Mouse (Mus musculus): Measurements from ENCODE around the gene Lrrn4. TPM values are rescaled to one million over a fixed set of nuclear protein-coding genes. Genes with fewer than 3 reads are reported as not detected.
A peak's percentile ranks its signal among the peaks of the same experiment; 100 is the strongest.

Gene Lrrn4
- polyA plus RNA-seq (2016; fragmentation: Nextera tagmentation; extraction: Ambion mirVana): 0.08 and 0.10 TPM in 2 replicates

DNA sequence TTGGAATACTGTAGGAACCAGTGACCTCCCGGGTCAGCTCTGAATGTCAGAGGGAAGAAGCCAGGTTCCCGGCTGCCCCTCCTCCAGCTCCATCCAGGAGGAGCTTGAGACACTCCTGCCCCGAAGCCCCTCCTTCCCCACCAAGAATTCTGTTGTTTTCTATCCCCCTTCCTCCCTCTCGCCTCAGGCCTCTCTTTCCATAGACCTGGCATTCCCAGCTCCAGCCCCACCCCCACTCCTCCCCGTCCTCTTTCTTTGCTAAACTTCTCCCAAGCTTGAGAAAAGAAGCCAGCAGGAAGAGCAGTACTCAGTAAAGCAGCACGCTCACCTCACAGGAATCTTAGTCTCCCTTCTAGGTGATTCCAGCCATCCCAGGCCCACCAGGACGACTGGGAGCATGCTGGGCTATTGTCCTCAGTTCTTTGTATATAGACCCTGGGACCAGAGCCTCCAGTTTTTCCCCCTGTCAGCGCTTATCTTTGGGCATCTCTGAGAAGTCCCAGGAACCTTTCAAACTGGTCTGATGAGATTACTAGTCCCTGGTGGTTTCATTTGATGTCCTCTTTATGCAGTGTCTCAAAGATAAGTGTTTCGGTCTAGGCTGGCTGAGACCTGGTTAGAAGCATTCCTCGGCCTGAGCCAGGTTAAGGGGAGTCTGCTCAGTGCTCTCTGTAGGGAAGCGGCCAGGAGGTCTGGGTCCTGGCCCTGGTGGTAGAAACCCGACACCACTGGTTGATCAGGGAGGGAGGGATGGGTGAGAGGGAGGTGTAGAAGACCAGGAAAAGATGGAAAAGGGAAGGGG, at the start of gene Lrrn4:
Lrrn4 (minus strand) TSS at position 48 of the 802 bp plus-strand sequence.
- H3K4me3 ChIP-seq (replicated peaks): peak within 1 kb of the TSS; percentile 60

DNA sequence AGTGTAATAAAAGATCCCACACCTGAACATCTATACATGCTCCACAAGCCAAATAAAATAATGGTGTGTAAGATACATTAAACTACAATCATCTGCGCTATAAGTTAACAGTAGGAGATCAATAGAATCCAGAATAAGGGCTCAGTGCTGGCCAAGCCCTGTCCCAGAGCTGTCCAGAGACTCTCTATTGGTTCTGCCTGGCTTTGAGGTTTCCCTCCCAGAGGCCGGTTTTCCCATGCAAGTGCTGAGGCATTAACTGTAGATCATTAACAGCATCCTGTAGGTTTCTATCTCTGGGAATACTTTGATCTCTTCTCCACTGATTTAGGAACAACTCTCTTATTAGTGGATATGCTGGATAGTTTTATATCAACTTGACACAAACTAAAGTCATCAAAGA, 48.3 kb upstream of the Lrrn4 start:
- Histone ChIP-seq H3K27me3 (no peaks in the 10 kb centered on the region), H3K4me3 (replicated peaks) (no peak overlapping the region), H3K4me1 (no peaks in the 10 kb centered on the region), H3K4me2 (no peak overlapping the region), H3K9me3 (0 out of 2 replicates have a peak, but pooled peaks cover 3% of the 10 kb centered on the region), H3K27ac (no peak overlapping the region), H3K36me3 (replicated peaks) (no peaks in the 10 kb centered on the region), H3K9ac (no peak overlapping the region)
- 85% methylated on average over 2 of the region's 2 CpGs for WGBS
- no peak for ATAC-seq (ENCODE audit: low FRiP score)

More for the DNA sequence above, at the start of gene Lrrn4:
- no peak for ATAC-seq (ENCODE audit: low FRiP score)
- Histone ChIP-seq H3K4me2 (peak within 1 kb of the TSS; percentile 97), H3K9ac (peak within 1 kb of the TSS; percentile 51), H3K27me3 (peaks cover 51% of the 10 kb centered on the region), H3K36me3 (replicated peaks) (no peaks in the 10 kb centered on the region), H3K9me3 (no peaks in the 10 kb centered on the region), H3K4me1 (peaks cover 24% of the 10 kb centered on the region), H3K27ac (no peak within 1 kb of the TSS)
- 2% methylated on average over 12 of the region's 12 CpGs for WGBS

DNA sequence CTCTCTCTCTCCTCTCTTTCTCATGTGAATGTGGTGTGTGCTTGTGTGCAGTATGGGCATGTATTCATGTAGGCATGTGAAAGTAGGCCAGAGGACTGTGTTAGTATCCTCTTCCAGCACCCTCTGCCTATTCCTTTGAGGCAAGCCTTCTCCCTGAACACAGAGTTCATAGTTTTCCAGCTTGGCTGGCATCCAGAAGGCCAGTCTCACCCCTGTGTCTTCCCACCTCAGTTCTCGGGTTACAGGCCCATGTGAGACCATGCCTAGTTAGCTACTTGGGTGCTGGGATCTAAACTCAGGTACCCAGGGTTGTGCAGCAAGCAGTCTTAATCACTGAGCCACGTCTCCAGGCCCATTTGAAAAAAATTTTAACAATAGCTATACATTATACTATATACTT, 47.2 kb upstream of the Lrrn4 start:
- Histone ChIP-seq H3K4me2 (no peak overlapping the region), H3K9me3 (0 out of 2 replicates have a peak, but pooled peaks cover 3% of the 10 kb centered on the region), H3K36me3 (replicated peaks) (no peaks in the 10 kb centered on the region), H3K27me3 (no peaks in the 10 kb centered on the region), H3K9ac (no peak overlapping the region), H3K4me1 (no peaks in the 10 kb centered on the region), H3K27ac (no peak overlapping the region), H3K4me3 (replicated peaks) (no peak overlapping the region)
- WGBS: 53% methylated on average over 2 of the region's 2 CpGs
- no peak for ATAC-seq (ENCODE audit: low FRiP score)

DNA sequence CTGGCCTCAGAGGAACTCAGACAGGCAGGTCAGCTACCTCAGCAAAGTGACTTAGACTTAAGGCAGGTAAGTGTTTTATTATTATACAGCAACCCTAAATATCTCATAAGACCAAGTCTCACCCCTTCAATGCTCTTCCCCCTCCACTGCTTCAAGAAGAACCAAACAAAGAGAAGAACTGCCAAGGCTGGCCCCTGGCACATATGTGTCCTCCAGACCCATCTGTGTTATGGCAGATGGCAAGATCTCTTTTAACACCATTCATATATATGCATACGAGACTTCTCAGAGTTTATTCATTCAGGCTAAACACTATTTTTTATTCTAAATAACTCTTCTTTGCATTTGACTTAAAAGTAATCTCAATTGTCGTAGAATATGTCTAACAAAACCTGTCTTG, 46.6 kb upstream of the Lrrn4 start:
- Histone ChIP-seq H3K4me1 (no peaks in the 10 kb centered on the region), H3K9me3 (0 out of 2 replicates have a peak, but pooled peaks cover 3% of the 10 kb centered on the region), H3K27ac (no peak overlapping the region), H3K27me3 (no peaks in the 10 kb centered on the region), H3K36me3 (replicated peaks) (no peaks in the 10 kb centered on the region), H3K4me3 (replicated peaks) (no peak overlapping the region), H3K9ac (no peak overlapping the region), H3K4me2 (no peak overlapping the region)
- 74% methylated on average over 2 of the region's 2 CpGs for WGBS
- no peak for ATAC-seq (ENCODE audit: low FRiP score)

DNA sequence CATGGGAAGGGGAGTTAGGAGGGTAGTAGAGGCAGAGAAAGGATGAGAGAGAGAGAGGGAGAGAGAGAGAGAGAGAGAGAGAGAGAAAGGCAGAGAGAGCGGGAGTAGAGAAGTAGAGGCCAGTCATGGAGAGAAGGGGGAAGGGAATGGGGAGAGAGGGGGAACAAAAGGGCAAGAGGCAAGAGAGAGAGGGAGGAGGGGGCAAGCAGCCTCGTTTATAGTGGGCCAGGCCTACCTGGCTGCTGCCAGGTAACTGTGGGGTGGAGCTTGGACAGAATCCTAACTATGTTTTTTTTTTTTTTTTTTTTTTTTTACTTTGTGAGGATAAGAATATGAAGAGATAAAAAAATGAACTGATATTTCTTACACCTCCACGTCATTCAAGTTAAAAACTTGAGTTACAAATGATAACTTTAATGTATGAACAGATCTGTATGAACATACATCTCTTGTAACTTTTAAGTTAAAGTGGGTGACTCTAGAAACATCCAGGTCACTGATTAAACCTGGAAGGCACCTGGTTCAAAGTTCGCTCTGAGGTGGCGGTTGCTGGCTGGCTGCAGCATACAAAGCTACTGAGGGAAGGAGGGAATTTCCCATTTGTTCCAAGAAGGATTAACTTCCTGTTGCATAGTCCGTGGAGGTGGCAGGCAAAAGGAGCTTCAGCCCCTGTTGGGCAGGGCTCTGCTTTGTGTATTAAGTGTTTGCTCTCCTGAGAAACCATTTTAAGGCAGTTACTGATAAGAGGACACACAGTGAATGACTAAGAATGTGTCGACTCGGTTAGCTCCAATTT, 42.8 kb upstream of the Lrrn4 start:
- ATAC-seq (ENCODE audit: low FRiP score): no peak
- Histone ChIP-seq H3K4me2 (no peak overlapping the region), H3K9ac (no peak overlapping the region), H3K36me3 (replicated peaks) (no peaks in the 10 kb centered on the region), H3K27ac (no peak overlapping the region), H3K4me1 (no peaks in the 10 kb centered on the region), H3K9me3 (no peaks in the 10 kb centered on the region), H3K27me3 (no peaks in the 10 kb centered on the region), H3K4me3 (replicated peaks) (no peak overlapping the region)
- WGBS: 33% methylated on average over 8 of the region's 8 CpGs

DNA sequence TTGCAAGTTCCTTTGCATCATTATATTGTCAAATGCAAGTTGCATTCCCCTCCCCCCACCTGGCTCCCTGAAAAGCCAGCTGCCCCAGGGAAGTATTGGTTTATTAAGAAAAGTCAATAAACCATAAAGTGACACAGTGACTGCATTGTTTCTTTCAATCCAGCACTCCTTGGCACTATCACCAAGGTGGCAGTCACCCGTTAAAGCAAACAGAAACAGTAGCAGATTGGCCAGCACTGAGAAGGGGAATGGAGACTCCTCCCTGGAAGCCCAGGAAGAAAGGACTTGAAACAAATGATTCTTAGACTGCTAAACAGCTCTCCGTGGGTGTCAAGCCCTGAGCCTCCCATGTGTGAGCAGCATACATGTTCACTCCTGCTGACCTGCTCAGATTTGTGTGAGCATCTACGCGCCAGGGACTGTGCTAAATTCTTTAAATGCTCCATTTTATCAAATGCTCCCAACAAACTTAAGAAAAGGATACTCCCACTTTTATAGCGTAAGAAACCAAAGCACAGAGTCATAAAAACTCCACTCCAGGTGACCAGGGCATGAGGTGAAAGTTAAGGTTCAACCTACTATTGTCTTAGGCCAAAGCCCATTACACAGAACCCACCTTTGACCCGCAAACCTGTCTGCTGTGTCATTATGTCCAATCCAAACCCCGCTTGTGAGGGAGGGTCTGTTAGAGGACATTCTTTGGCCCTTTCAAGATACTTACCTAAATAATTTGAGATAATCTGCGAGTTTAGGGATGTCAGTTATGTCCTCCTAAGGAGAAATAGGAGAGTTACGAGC, 41.6 kb upstream of the Lrrn4 start:
- no peaks in the 10 kb centered on the region for H3K27me3 ChIP-seq
- H3K27ac ChIP-seq: no peak overlapping the region
- 75% methylated on average over 9 of the region's 9 CpGs for WGBS
- no peak for ATAC-seq (ENCODE audit: low FRiP score)
- H3K4me2 ChIP-seq: no peak overlapping the region
- H3K9ac ChIP-seq: no peak overlapping the region
- no peaks in the 10 kb centered on the region for H3K36me3 ChIP-seq (replicated peaks)
- H3K4me3 ChIP-seq (replicated peaks): no peak overlapping the region
- no peaks in the 10 kb centered on the region for H3K9me3 ChIP-seq
- H3K4me1 ChIP-seq: no peaks in the 10 kb centered on the region

DNA sequence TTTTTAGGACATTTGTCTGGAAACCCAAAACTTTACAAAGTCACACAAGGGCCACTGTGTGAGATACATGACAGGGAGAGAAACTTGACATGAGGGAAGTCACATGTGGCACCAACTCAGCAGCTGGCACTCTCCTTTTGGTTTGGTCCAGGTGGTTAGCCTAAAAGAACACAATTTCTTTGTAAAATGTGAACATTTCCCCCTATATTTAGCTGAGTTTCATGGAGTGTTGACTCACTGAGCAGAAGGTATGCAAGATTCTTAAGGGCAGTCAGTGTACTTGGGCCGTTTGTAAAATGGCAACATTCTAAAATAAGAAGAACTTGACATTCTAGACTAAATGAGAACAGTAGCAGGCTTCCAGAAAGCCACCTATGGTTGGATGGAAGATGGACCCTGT, 34.1 kb upstream of the Lrrn4 start:
- no peak overlapping the region for H3K4me2 ChIP-seq
- no peak overlapping the region for H3K27ac ChIP-seq
- no peak for ATAC-seq (ENCODE audit: low FRiP score)
- H3K4me1 ChIP-seq: no peaks in the 10 kb centered on the region
- H3K9ac ChIP-seq: no peak overlapping the region
- no peak overlapping the region for H3K4me3 ChIP-seq (replicated peaks)
- no peaks in the 10 kb centered on the region for H3K27me3 ChIP-seq
- no peaks in the 10 kb centered on the region for H3K9me3 ChIP-seq
- no peaks in the 10 kb centered on the region for H3K36me3 ChIP-seq (replicated peaks)
- WGBS: 81% methylated on average over 1 of the region's 1 CpGs

DNA sequence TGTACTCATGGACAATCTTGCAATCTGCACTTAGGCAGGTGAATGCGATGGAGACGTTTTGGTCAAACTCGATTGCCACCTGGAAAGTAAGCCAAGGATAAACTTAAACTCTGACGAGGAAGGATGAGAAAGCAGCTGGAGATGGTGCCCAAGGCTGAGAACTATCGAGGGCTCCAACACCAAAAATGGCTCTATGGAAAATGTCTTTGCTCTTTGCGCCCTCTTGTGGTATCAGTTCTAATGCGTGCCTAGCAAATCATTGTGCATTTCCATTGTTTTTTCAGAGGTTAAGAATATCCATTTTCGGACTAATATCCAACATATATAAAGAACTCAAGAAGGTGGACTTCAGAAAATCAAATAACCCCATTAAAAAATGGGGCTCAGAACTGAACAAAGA, 26.1 kb upstream of the Lrrn4 start:
- no peak for ATAC-seq (ENCODE audit: low FRiP score)
- Histone ChIP-seq H3K36me3 (replicated peaks) (no peaks in the 10 kb centered on the region), H3K4me3 (replicated peaks) (no peak overlapping the region), H3K9ac (no peak overlapping the region), H3K27me3 (peaks cover 13% of the 10 kb centered on the region; the same call in 1 of the 2 replicates), H3K9me3 (no peaks in the 10 kb centered on the region), H3K27ac (no peak overlapping the region), H3K4me1 (no peaks in the 10 kb centered on the region), H3K4me2 (no peak overlapping the region)
- 34% methylated on average over 8 of the region's 8 CpGs for WGBS

DNA sequence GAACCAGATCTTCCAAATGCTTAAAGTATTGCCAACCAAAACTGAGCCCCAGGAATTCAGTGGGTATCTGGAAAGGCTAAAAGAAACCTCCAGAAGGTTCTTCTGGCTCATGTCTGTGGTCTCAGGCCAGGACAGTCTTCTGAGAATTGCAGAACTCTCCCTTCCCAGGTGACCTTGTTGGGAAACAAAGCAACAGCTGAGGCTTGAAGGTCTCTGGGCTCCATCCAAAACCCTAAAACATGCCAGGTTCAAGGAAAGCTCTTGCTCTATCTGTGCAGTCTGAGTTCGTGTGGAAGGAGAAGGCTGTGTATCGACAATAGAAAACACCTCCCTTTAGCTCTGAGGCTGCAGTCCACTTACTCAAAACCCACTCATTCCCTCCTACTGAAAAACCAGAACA, 24.3 kb upstream of the Lrrn4 start:
- Histone ChIP-seq H3K9me3 (no peaks in the 10 kb centered on the region), H3K36me3 (replicated peaks) (no peaks in the 10 kb centered on the region), H3K4me2 (no peak overlapping the region), H3K4me3 (replicated peaks) (no peak overlapping the region), H3K4me1 (no peaks in the 10 kb centered on the region), H3K27ac (no peak overlapping the region), H3K9ac (no peak overlapping the region), H3K27me3 (peaks cover 13% of the 10 kb centered on the region; the same call in 1 of the 2 replicates)
- WGBS: 75% methylated on average over 2 of the region's 2 CpGs
- no peak for ATAC-seq (ENCODE audit: low FRiP score)

DNA sequence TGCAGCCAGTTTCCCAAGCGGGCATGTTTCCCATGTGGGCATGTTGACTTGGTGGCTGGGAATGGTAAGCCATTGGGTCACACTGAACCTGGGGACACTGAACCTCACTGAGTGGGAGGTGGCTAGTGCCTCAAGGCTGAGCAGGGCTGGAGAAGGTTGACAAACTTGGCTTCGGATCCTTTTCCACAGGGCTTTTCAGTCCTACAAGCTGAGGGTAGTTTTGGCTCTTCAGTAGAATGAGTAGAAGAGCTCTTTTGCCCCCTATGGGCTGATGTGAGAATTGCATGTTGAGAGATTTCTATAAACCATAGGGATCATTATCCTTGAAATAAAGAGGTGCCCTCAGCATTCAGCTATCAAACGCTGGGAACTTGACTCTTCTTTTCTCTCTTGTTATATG, 22.8 kb upstream of the Lrrn4 start:
- Histone ChIP-seq H3K4me2 (no peak overlapping the region), H3K36me3 (replicated peaks) (no peaks in the 10 kb centered on the region), H3K9me3 (no peaks in the 10 kb centered on the region), H3K4me1 (no peaks in the 10 kb centered on the region), H3K4me3 (replicated peaks) (no peak overlapping the region), H3K27me3 (peaks cover 10% of the 10 kb centered on the region; the same call in 1 of the 2 replicates), H3K9ac (no peak overlapping the region), H3K27ac (no peak overlapping the region)
- peak; percentile 58; the same call in 1 of the 2 replicates for ATAC-seq (ENCODE audit: low FRiP score)
- WGBS: 34% methylated on average over 3 of the region's 3 CpGs

DNA sequence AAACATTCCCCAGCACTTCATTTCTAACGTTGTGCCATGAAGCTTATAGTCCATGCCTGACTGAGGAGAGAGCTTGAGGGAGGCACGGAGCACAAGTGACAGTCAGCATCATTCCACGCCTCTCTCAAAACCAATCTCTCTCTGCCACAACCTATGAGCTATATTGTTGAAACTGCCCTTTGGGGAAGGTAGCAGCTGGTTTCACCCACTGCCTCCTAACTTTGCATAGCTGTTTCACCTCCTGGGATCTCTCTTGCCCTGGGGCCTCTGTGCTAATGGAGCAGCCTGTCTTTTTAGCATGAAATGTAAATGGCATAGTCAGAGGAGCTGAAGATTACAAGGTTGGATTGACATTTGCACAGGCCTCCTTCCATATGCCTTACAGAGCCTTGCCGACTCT, 21.4 kb upstream of the Lrrn4 start:
- H3K9ac ChIP-seq: no peak overlapping the region
- no peak overlapping the region for H3K27ac ChIP-seq
- 82% methylated on average over 3 of the region's 4 CpGs for WGBS
- H3K36me3 ChIP-seq (replicated peaks): no peaks in the 10 kb centered on the region
- no peaks in the 10 kb centered on the region for H3K4me1 ChIP-seq
- ATAC-seq (ENCODE audit: low FRiP score): no peak
- no peak overlapping the region for H3K4me3 ChIP-seq (replicated peaks)
- peaks cover 10% of the 10 kb centered on the region; the same call in 1 of the 2 replicates for H3K27me3 ChIP-seq
- H3K4me2 ChIP-seq: no peak overlapping the region
- no peaks in the 10 kb centered on the region for H3K9me3 ChIP-seq

DNA sequence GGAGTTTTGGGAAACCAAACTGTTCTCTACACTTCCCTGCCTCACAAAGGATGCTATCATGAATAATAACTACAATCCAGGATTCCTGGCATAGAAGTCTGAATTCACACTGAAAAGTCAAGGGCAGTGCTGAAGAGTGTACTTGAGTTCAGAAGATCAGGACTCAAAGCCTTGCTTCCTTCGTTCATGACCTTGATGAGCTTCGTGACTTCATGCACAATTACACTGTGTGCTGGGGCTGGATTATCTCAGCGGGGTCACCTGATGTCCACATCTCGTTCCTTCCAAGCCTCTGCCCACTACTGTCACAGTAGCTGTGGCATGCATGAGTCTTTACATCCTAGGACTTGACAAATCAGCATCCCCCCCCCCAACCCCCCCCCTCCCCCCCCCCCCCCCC, 20.9 kb upstream of the Lrrn4 start:
- H3K9me3 ChIP-seq: no peaks in the 10 kb centered on the region
- no peak overlapping the region for H3K4me2 ChIP-seq
- H3K4me1 ChIP-seq: no peaks in the 10 kb centered on the region
- no peak overlapping the region for H3K27ac ChIP-seq
- H3K36me3 ChIP-seq (replicated peaks): no peaks in the 10 kb centered on the region
- peaks cover 10% of the 10 kb centered on the region; the same call in 1 of the 2 replicates for H3K27me3 ChIP-seq
- no peak overlapping the region for H3K4me3 ChIP-seq (replicated peaks)
- no peak for ATAC-seq (ENCODE audit: low FRiP score)
- WGBS: 66% methylated on average over 4 of the region's 4 CpGs
- no peak overlapping the region for H3K9ac ChIP-seq

Measured in forebrain, embryonic 12.5 days (tissue).